ENCODE assay signal across 17 mouse cellular contexts in the genomic region with DNA sequence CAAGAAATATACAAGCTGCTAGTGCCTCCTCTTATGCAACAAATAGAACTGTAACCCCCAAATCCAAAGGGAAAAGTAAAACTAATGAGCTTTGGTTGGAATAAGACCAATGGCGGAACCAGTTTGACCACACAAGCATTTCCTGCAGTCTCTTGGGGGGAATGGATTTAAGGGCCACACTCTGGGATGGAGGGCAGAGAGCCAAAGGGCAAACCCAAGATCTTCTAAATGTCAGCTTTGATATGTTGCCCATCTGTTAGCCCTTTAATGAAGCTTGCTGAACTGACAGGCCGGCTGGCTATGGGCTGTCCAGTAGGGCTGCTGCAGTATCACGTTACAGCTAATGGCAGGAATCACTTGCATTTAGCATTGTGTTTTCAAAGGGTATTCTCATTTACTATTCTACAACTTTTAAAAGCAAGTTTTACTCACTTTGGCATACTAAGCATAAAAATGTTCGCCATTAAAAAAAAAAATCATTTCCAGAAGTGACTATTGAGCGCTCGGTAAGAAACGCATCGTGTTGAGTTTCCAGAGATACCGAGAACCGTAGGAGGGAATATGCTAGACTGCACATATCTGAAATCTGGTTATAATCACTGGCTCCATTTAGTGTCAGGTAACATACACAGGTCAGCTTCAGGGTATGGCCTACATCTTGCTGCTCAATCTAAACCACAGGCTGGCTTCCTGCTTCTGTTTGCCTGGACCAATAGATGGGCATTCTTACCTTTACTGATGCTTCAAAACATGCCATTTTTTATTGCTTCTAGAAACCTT. TPM values are rescaled to one million over a fixed set of nuclear protein-coding genes. Genes with fewer than 3 reads are reported as not detected.
DNase-seq lines count a peak whose midpoint lies in the region; TF ChIP-seq lines count a peak whose summit lies in the region.
"Had no signal": no experiment of that assay in that cellular context is flagged by ENCODE, and none has a peak within 500 bp of the region (broad histone marks: within the 10 kb centered on the region; RNA-seq: fewer than 3 reads in every experiment).

No protein-coding gene starts in this region.

- no peaks in the 10 kb centered on the region for H3K79me3 ChIP-seq in C2C12 (ENCODE audit: low read depth)

- DNase-seq in kidney, adult 2 months = peak; percentile 10
- DNase-seq in kidney, adult 18-20 months = no peak
- peak; percentile 77 for DNase-seq in embryonic facial prominence, embryonic 10.5 days (ENCODE audit: low spot score)
- DNase-seq in limb, embryonic 10.5 days (ENCODE audit: low spot score) = peak; percentile 63
- no peak for DNase-seq in liver
- DNase-seq in heart, embryonic 10.5 days (ENCODE audit: low spot score) = no peak
- DNase-seq in adrenal gland, adult 2 months = no peak
- DNase-seq: adrenal gland, postnatal 10 days; gastrocnemius, postnatal 14 days; right cerebral cortex, postnatal 14 days had no signal

- H3K27ac ChIP-seq in kidney, adult 2 months (ENCODE audit: insufficient read depth, low read depth, low read length) = no peak overlapping the region
- 0 out of 2 replicates have a peak overlapping the region, but pooled peaks have one; percentile 35 for H3K27ac ChIP-seq in embryonic facial prominence, embryonic 10.5 days (replicated peaks)
- H3K27ac ChIP-seq in limb, embryonic 10.5 days = no peak overlapping the region
- no peak overlapping the region for H3K27ac ChIP-seq in heart, embryonic 10.5 days
- H3K27ac ChIP-seq: heart, embryonic 13.5 days; intestine, embryonic 15.5 days; liver, embryonic 15.5 days; midbrain, embryonic 10.5 days; neural tube, embryonic 13.5 days had no signal

- H3K36me3 ChIP-seq in kidney, adult 2 months (ENCODE audit: control insufficient read depth, insufficient read depth, low read length) = no peaks in the 10 kb centered on the region
- H3K36me3 ChIP-seq in C2C12 (ENCODE audit: control insufficient read depth, insufficient read depth) = no peaks in the 10 kb centered on the region
- H3K36me3 ChIP-seq in embryonic facial prominence, embryonic 10.5 days (replicated peaks) = no peaks in the 10 kb centered on the region
- no peaks in the 10 kb centered on the region for H3K36me3 ChIP-seq in limb, embryonic 10.5 days
- no peaks in the 10 kb centered on the region for H3K36me3 ChIP-seq in heart, embryonic 10.5 days
- H3K36me3 ChIP-seq: heart, embryonic 13.5 days; intestine, embryonic 15.5 days; liver, embryonic 15.5 days; midbrain, embryonic 10.5 days; neural tube, embryonic 13.5 days had no signal

- 56% methylated on average over 10 of the region's 10 CpGs for WGBS in kidney, adult 2 months
- 36% methylated on average over 10 of the region's 10 CpGs for WGBS in embryonic facial prominence, embryonic 10.5 days
- WGBS in limb, embryonic 10.5 days = 23% methylated on average over 10 of the region's 10 CpGs
- WGBS in heart, embryonic 10.5 days = 72% methylated on average over 10 of the region's 10 CpGs

- no peaks in the 10 kb centered on the region for H3K79me2 ChIP-seq in C2C12 (ENCODE audit: control insufficient read depth, insufficient read depth)

- no peak for TF ChIP-seq CTCF in kidney, adult 2 months (conservative IDR thresholded peaks at IDR 0.05; ENCODE audit: insufficient read depth, insufficient read length, low read depth, low read length)
- TF ChIP-seq CTCF in C2C12 (IDR thresholded peaks at IDR 0.05; ENCODE audit: control insufficient read depth, insufficient read depth, insufficient read length) = no peak

- no peaks in the 10 kb centered on the region for H3K27me3 ChIP-seq in kidney, adult 2 months (replicated peaks; ENCODE audit: control insufficient read depth, insufficient read depth, low read length)
- H3K27me3 ChIP-seq in C2C12 (ENCODE audit: control insufficient read depth, insufficient read depth, insufficient read length) = no peaks in the 10 kb centered on the region
- no peaks in the 10 kb centered on the region for H3K27me3 ChIP-seq in embryonic facial prominence, embryonic 10.5 days (replicated peaks; ENCODE audit: low read depth, poor library complexity, severe bottlenecking)
- H3K27me3 ChIP-seq in limb, embryonic 10.5 days (ENCODE audit: low read depth, poor library complexity, severe bottlenecking) = no peaks in the 10 kb centered on the region
- H3K27me3 ChIP-seq in heart, embryonic 10.5 days (ENCODE audit: insufficient read depth, poor library complexity, severe bottlenecking) = no peaks in the 10 kb centered on the region
- H3K27me3 ChIP-seq: heart, embryonic 13.5 days; intestine, embryonic 15.5 days; liver, embryonic 15.5 days; neural tube, embryonic 13.5 days; Patski had no signal

- no peak overlapping the region for H3K4me3 ChIP-seq in kidney, adult 2 months (ENCODE audit: insufficient read depth, low read depth, low read length)
- H3K4me3 ChIP-seq in C2C12 (ENCODE audit: insufficient read depth, poor library complexity, severe bottlenecking) = no peak overlapping the region
- no peak overlapping the region for H3K4me3 ChIP-seq in embryonic facial prominence, embryonic 10.5 days
- no peak overlapping the region; the same call in 1 of the 2 replicates for H3K4me3 ChIP-seq in limb, embryonic 10.5 days
- H3K4me3 ChIP-seq in heart, embryonic 10.5 days = no peak overlapping the region
- H3K4me3 ChIP-seq: heart, embryonic 13.5 days; intestine, embryonic 15.5 days; liver, embryonic 15.5 days; midbrain, embryonic 10.5 days; neural tube, embryonic 13.5 days had no signal

- H3K4me1 ChIP-seq in kidney, adult 2 months (ENCODE audit: control insufficient read depth, insufficient read depth, low read length) = no peaks in the 10 kb centered on the region
- H3K4me1 ChIP-seq in embryonic facial prominence, embryonic 10.5 days = peaks cover 28% of the 10 kb centered on the region
- H3K4me1 ChIP-seq in limb, embryonic 10.5 days = peaks cover 22% of the 10 kb centered on the region
- no peaks in the 10 kb centered on the region for H3K4me1 ChIP-seq in heart, embryonic 10.5 days
- H3K4me1 ChIP-seq: heart, embryonic 13.5 days; intestine, embryonic 15.5 days; liver, embryonic 15.5 days; midbrain, embryonic 10.5 days; neural tube, embryonic 13.5 days had no signal

- no peak overlapping the region for H3ac ChIP-seq in C2C12 (ENCODE audit: control insufficient read depth, insufficient read length, low read depth)

- H3K9me3 ChIP-seq in embryonic facial prominence, embryonic 10.5 days = no peaks in the 10 kb centered on the region
- H3K9me3 ChIP-seq in limb, embryonic 10.5 days (replicated peaks) = no peaks in the 10 kb centered on the region
- H3K9me3 ChIP-seq in heart, embryonic 10.5 days = no peaks in the 10 kb centered on the region
- H3K9me3 ChIP-seq: heart, embryonic 13.5 days; intestine, embryonic 15.5 days; liver, embryonic 15.5 days; midbrain, embryonic 10.5 days; neural tube, embryonic 13.5 days had no signal

- no peak for TF ChIP-seq POLR2A in kidney, adult 2 months (IDR thresholded peaks at IDR 0.05; ENCODE audit: low read depth, low read length)

TF ChIP-seq in C2C12, 6 proteins besides CTCF, POLR2A, EP300 and RAD21:
- TF ChIP-seq MYOG (IDR thresholded peaks at IDR 0.05; ENCODE audit: control insufficient read depth, extremely low read depth, insufficient read length) (no peak), CEBPB (IDR thresholded peaks at IDR 0.05; ENCODE audit: low read depth) (peak; percentile 47), MYOD1 (IDR thresholded peaks at IDR 0.05; ENCODE audit: control insufficient read depth, insufficient read length, low read depth) (peak; percentile 67)

RNA-seq across cellular contexts. Expression of gene Mmadhc, which starts 51.1 kb away (rescaled TPM):
- 48.4 and 58.6 TPM in 2 replicates for polyA plus RNA-seq in kidney, adult 2 months (2012; rRNA removed)
- polyA plus RNA-seq in C2C12 (2012; fragmentation: generic; extraction: Trizol) = 98.7 TPM
- 161 and 164 TPM in 2 replicates for polyA plus RNA-seq in embryonic facial prominence, embryonic 10.5 days (2016; fragmentation: Nextera tagmentation; extraction: Ambion mirVana)
- polyA plus RNA-seq in limb, embryonic 10.5 days (2016; fragmentation: Nextera tagmentation; extraction: Ambion mirVana) = 169 and 179 TPM in 2 replicates
- polyA plus RNA-seq in heart, embryonic 10.5 days (2016; fragmentation: Nextera tagmentation; extraction: Ambion mirVana) = 144 and 165 TPM in 2 replicates
- 100 to 1,000 TPM in 1 of 2 experiments, 10 to 100 TPM in 1; 83.7 to 122 TPM for total RNA-seq in adrenal gland, adult 2 months (2021)
- 56.7 and 59.0 TPM in 2 replicates for polyA plus RNA-seq in adrenal gland, adult 2 months (2012; rRNA removed)

Comparison
In these comparisons a context has a peak if more than half of its experiments do, and no peak if none do; other contexts are left out.
1. DNase-seq: peak in kidney, adult 2 months (single experiment), embryonic facial prominence, embryonic 10.5 days (single experiment) and limb, embryonic 10.5 days (single experiment); none in kidney, adult 18-20 months (single experiment), liver (single experiment), heart, embryonic 10.5 days (single experiment) and adrenal gland, adult 2 months (single experiment).